Mouse (Mus musculus) CH12.LX (cell line): ENCODE data around the gene Rho.

Source experiments
- CHD1 ChIP-seq: IDR thresholded peaks from 2 replicates; pipeline ENCODE4 v1.6.1; 2012; ENCODE audit warnings: low read depth, low read length, improper control_type of control experiment, inconsistent platforms
- MXI1 ChIP-seq: IDR thresholded peaks from 2 replicates; pipeline ENCODE4 v1.6.1; 2011; ENCODE audit warnings: mild to moderate bottlenecking, low read depth, low read length, improper control_type of control experiment
- NRF1 ChIP-seq: IDR thresholded peaks from 2 replicates; pipeline ENCODE4 v1.6.1; 2014; ENCODE audit warnings: low read depth, mild to moderate bottlenecking, inconsistent platforms, low read length, improper control_type of control experiment, moderate library complexity
- POLR2AphosphoS2 ChIP-seq: IDR thresholded peaks from 2 replicates; pipeline ENCODE4 v1.6.1; 2011; ENCODE audit warnings: low read depth, low read length, improper control_type of control experiment
- ZNF384 ChIP-seq: IDR thresholded peaks from 2 replicates; pipeline ENCODE4 v1.6.1; 2012; ENCODE audit warnings: low read depth, low read length, improper control_type of control experiment, inconsistent platforms

- TF ChIP-seq POLR2AphosphoS2 (no peak), ZNF384 (no peak), MXI1 (no peak), CHD1 (no peak), NRF1 (no peak)
These were observed 5.1 kb upstream of the Rho start for GRCm38 (mm10) chr6:115926416-115926815.
